Mouse (Mus musculus) erythroblast, embryonic 14.5 days (primary cell): ENCODE results near the gene Tango6.

Experiments used
- GATA1 ChIP-seq: IDR thresholded peaks from 2 replicates; pipeline ENCODE4 v1.6.1; 2012; ENCODE audit warnings: low read length, inconsistent platforms, mixed read lengths
- TAL1 ChIP-seq: IDR thresholded peaks from 3 replicates; pipeline ENCODE4 v1.6.1; 2012; ENCODE audit warnings: low read length, inconsistent platforms, mixed read lengths

DNA sequence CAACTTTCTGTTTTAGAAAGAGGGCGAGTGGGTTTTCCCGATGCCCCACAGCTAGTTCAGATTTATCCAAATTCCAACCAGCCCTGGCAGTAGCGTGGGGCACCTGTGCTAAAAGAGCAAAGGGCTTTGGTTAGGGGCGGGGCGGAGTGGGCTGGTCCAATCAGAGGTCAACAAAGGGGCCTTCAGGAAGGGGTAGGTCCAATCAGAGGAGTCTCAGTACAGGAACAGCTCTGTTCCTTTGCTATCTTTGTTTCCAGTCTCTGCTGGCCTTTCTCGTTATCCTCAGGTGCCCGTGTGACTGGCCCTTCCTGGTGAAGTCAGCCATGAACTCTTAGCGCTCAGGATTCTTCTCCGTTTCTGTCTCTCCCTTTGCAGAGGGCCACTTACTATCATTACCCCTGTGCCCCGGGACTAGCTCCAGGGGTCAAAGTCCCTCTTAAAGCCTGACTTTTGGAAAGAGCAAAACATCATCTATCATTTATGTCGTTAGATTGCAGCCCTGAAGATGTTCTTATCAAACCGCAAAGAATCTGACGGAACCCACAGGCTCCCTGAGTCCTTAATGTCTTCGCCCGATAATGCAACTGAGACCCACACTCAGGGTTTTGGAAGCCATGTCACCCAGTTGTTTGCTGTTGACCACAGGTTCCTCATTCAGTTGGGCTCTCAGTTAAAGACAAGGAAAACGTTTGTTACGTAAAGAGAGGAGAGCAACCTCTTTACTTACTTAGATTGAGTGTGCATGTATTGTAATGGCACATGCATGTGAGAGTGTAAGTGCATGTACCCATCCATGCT lies 49.3 kb upstream of the Tango6 start:
- TF ChIP-seq GATA1 = no peak
- no peak for TF ChIP-seq TAL1
